Mouse (Mus musculus) embryonic facial prominence, embryonic 10.5 days (tissue): Measurements from ENCODE around the gene Meis2. TPM values are rescaled to one million over a fixed set of nuclear protein-coding genes. Genes with fewer than 3 reads are reported as not detected.

Experiments used
- DNase-seq: peaks from one replicate; pipeline ENCODE4 v3.0.0-alpha.2; 2017; ENCODE audit warnings: low spot score
- H3K27ac ChIP-seq: fragments of 300-500 bp; sonication (generic); replicated peaks from 2 replicates; pipeline ENCODE4 v1.5.1; 2016; ENCODE audit warnings: mild to moderate bottlenecking
- H3K27me3 ChIP-seq: fragments of 300-500 bp; sonication (generic); replicated peaks from 2 replicates; pipeline ENCODE4 v1.6.1; 2016; ENCODE audit warnings: low read depth, mild to moderate bottlenecking; ENCODE audit not compliant: poor library complexity, severe bottlenecking
- H3K36me3 ChIP-seq: fragments of 300-500 bp; sonication (generic); replicated peaks from 2 replicates; pipeline ENCODE4 v1.6.1; 2016; ENCODE audit warnings: mild to moderate bottlenecking, moderate library complexity
- H3K4me1 ChIP-seq: fragments of 300-500 bp; sonication (generic); 2 replicates; pipeline ENCODE4 v1.6.1; 2016
- H3K4me3 ChIP-seq: fragments of 300-500 bp; sonication (generic); 2 replicates; pipeline ENCODE4 v1.5.1; 2016; ENCODE audit warnings: mild to moderate bottlenecking, moderate library complexity
- H3K9me3 ChIP-seq: fragments of 300-500 bp; sonication (generic); 2 replicates; pipeline ENCODE4 v1.6.1; 2016; ENCODE audit warnings: mild to moderate bottlenecking
- WGBS: fragments of 180-500 bp; shearing (Covaris S2); methylation state at CpG from one replicate; pipeline ENCODE4 v1.1.7; 2016; 5-methylcytosine and 5-hydroxymethylcytosine counted together
- polyA plus RNA-seq: library from polyadenylated mRNA; unstranded; fragments of >200 nt; fragmentation: Nextera tagmentation; extraction: Ambion mirVana; gene quantifications from 2 replicates; pipeline ENCODE4 v1.2.1, GENCODE M21; 2016

Gene Meis2
- polyA plus RNA-seq, 1 experiment from 2014 or later, result 67.0 TPM

DNA sequence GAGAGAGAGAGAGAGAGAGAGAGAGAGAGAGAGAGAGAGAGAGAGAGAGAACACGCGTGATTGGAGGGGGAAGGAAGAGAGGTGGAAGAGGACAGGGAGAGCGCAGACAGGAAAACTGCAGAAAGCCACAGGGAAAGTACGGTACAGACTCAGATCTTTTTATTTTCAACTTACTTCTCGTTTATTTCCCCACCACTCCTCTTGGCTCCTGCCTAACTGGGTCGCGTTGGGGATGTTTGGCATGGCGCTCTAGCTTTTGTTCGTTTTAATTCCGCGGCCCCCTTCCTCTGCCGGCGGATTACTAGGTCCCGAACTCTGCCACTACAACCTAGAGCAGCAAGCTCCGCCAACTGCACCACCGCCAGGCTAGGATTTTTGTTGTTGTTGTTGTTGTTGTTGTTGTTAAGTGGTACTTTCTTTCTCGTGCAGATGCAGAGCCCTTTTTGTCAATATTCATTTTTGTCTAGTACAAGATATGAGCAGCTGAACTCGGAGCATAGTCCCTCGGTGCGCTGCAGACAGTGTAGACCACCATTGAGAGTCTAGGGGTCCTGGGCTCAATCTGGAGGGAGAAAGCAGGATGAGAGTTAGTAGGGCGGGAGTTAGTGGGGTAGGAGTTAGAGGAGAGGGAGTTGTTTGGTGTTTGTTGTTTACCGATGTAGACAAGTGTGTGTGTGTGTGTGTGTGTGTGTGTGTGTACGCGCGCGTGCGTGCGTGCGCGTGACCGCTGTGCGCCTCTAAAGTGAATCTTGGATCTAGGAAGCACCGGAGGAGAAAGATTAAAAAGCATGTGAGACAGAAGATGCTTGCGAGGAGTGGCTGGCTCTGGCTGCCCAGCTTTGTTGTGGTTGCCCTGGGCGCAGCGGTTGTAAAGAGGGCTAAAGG is 660 bp upstream of the Meis2 start:
- Histone ChIP-seq H3K9me3 (no peaks in the 10 kb centered on the region), H3K4me1 (peaks cover 34% of the 10 kb centered on the region), H3K27ac (peak overlapping the region; percentile 95), H3K4me3 (peak overlapping the region; percentile 89), H3K27me3 (peaks cover 41% of the 10 kb centered on the region; the same call in 1 of the 2 replicates), H3K36me3 (peaks cover under 1% of the 10 kb centered on the region; the same call in 1 of the 2 replicates)
- under 1% methylated on average over 36 of the region's 36 CpGs for WGBS
- DNase-seq, result peak; percentile 73

- DNase-seq, result peak; percentile 55
- under 1% methylated on average over 10 of the region's 10 CpGs for WGBS
- H3K4me1 ChIP-seq, result peaks cover 44% of the 10 kb centered on the region
These were observed 582 bp downstream of the Meis2 start for GRCm38 (mm10) chr2:116065057-116065456.

DNA sequence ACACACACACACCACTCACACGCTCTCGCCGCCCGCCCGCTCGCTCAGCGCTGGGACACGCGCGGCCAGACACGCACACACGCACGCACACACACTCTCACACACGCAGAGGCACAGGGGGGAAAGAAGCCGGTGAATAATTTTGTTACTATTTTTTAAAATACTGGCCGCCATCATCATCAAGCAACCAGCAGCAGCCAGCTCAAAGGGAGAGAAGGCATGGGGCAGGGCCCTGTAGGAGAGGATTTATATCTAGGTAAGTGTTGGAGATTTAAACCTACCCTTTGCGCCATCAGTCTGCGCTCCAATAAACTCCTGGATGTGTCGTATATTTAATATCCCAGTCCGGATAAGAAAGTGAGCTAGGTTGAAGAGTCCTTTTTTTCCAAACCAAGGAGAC is 1.1 kb downstream of the Meis2 start:
- peak overlapping the region; percentile 95 for H3K27ac ChIP-seq
- peaks cover 44% of the 10 kb centered on the region for H3K4me1 ChIP-seq
- DNase-seq, result peak; percentile 59
- H3K27me3 ChIP-seq, result peaks cover 31% of the 10 kb centered on the region
- peak overlapping the region; percentile 89 for H3K4me3 ChIP-seq
- WGBS, result under 1% methylated on average over 20 of the region's 20 CpGs
- no peaks in the 10 kb centered on the region for H3K9me3 ChIP-seq
- H3K36me3 ChIP-seq, result peaks cover 17% of the 10 kb centered on the region

More at GRCm38 (mm10) chr2:116065057-116065456, 582 bp downstream of the Meis2 start:
- Histone ChIP-seq H3K9me3 (no peaks in the 10 kb centered on the region), H3K27ac (peak overlapping the region; percentile 95), H3K4me3 (peak overlapping the region; percentile 89), H3K36me3 (peaks cover 13% of the 10 kb centered on the region; the same call in 1 of the 2 replicates), H3K27me3 (peaks cover 31% of the 10 kb centered on the region; the same call in 1 of the 2 replicates)

GRCm38 (mm10) chr2:116063819-116064293 is 1.8 kb downstream of the Meis2 start:
- peak; percentile 64 for DNase-seq
- peak overlapping the region; percentile 95 for H3K27ac ChIP-seq
- H3K9me3 ChIP-seq, result no peaks in the 10 kb centered on the region
- H3K27me3 ChIP-seq, result peaks cover 31% of the 10 kb centered on the region
- 0% methylated on average over 37 of the region's 37 CpGs for WGBS
- H3K4me3 ChIP-seq, result peak overlapping the region; percentile 89
- H3K36me3 ChIP-seq, result peaks cover 23% of the 10 kb centered on the region
- peaks cover 47% of the 10 kb centered on the region for H3K4me1 ChIP-seq

DNA sequence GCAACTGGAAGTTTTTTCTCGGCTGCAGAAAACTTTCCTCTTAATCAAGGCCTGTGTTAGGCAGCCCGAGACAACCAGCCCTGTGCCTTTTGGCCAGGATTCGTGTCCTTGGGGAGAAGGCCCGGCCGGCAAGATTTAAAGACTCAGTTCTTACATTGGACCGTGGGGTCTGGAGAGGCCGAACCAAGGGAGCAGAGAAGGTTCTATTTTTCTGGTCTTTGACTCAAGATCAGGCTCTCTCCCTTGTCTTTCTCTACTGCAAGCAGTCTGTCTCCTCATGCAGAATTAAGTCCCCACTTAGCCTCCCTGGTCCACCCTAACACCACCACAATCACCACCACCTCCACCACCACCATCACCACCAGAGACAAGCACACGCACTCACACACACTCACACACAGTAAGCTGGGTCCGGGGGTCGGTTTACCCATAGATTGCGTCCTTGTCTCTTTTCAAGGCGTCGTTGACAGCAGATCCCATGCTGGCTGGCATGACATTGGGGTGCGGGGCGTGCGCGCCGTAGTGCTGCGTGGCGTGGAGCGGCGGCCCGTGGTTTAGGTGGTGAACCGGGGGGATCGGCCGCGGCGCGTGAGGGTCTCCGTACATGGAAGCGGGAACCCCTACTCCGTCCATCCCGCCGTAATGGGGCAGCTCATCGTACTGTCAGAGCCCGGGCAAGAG is 2.7 kb downstream of the Meis2 start:
- Histone ChIP-seq H3K4me3 (peak overlapping the region; percentile 89), H3K36me3 (peaks cover 33% of the 10 kb centered on the region), H3K27ac (peak overlapping the region; percentile 95), H3K27me3 (peaks cover 34% of the 10 kb centered on the region), H3K4me1 (peaks cover 53% of the 10 kb centered on the region), H3K9me3 (no peaks in the 10 kb centered on the region)
- DNase-seq, result peak; percentile 56
- WGBS, result under 1% methylated on average over 36 of the region's 36 CpGs

DNA sequence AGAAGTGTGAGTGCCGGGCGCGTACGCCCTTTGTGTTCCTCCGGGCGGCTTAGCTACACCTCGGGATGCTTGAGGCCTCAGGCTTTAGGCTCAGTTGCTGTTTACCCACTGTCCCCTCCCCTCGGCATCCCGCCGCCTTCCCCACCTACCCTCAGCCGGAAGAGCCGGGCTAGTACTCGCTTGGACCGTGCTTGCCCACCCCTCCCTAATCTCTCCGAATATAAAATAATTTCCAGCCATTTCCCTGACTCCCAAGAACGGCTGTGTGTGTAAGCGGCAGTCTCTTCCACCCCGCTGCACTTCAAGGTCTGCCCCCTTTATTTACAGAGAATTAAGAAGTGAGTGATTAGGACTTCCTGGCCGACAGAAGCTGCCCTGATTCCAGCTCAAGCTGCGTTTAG is 3.4 kb downstream of the Meis2 start:
- under 1% methylated on average over 20 of the region's 20 CpGs for WGBS

GRCm38 (mm10) chr2:116061401-116062021 is 4.1 kb downstream of the Meis2 start:
- H3K36me3 ChIP-seq, result peaks cover 44% of the 10 kb centered on the region
- H3K4me1 ChIP-seq, result peaks cover 57% of the 10 kb centered on the region
- peak; percentile 64 for DNase-seq
- H3K4me3 ChIP-seq, result peak overlapping the region; percentile 89
- H3K27me3 ChIP-seq, result peaks cover 36% of the 10 kb centered on the region
- WGBS, result under 1% methylated on average over 30 of the region's 30 CpGs
- H3K27ac ChIP-seq, result peak overlapping the region; percentile 95
- no peaks in the 10 kb centered on the region for H3K9me3 ChIP-seq

More for the DNA sequence above, 3.4 kb downstream of the Meis2 start:
- Histone ChIP-seq H3K4me1 (peaks cover 54% of the 10 kb centered on the region), H3K27ac (peak overlapping the region; percentile 95), H3K4me3 (peak overlapping the region; percentile 89), H3K36me3 (peaks cover 39% of the 10 kb centered on the region), H3K27me3 (peaks cover 34% of the 10 kb centered on the region), H3K9me3 (no peaks in the 10 kb centered on the region)
- peak; percentile 72 for DNase-seq

DNA sequence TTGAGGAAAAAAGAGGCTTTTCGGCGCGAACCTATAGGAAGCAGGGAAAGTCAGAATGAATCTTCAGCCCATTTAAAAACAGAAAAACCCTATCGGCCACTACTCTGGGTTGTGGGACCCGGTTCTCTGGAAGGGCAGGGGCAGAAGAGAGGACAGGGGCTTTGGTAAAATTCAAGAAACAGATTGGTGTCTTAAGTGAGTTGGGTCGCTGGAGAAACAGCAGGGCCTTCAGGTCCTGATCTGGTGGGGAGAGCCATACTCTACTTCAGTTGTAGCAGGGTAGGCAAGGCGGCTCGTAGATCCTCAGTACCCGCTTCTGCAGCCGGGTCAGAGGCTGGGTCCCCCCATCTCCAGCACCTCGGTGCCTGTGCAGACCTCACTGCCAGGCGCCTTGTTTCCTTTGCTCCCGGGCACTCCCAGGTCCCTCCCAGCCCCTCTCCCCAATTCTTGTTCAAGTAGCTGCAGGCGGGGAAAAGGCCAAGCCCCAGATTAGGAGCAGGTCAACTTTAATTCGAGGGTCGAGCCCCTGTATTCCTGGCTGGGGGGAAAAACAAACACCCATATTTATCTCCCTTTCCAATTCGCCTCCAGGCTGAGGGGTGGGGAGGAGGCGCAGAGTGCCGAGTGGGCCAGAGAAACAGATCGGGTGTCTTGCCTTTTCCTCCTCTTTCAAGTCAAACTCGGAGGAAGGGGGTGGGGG is 4.8 kb downstream of the Meis2 start:
- WGBS, result under 1% methylated on average over 21 of the region's 21 CpGs
- peaks cover 64% of the 10 kb centered on the region for H3K4me1 ChIP-seq
- H3K27me3 ChIP-seq, result peaks cover 36% of the 10 kb centered on the region
- peak overlapping the region; percentile 95 for H3K27ac ChIP-seq
- peaks cover 49% of the 10 kb centered on the region for H3K36me3 ChIP-seq
- no peaks in the 10 kb centered on the region for H3K9me3 ChIP-seq
- H3K4me3 ChIP-seq, result peak overlapping the region; percentile 89
- peak; percentile 79 for DNase-seq

DNA sequence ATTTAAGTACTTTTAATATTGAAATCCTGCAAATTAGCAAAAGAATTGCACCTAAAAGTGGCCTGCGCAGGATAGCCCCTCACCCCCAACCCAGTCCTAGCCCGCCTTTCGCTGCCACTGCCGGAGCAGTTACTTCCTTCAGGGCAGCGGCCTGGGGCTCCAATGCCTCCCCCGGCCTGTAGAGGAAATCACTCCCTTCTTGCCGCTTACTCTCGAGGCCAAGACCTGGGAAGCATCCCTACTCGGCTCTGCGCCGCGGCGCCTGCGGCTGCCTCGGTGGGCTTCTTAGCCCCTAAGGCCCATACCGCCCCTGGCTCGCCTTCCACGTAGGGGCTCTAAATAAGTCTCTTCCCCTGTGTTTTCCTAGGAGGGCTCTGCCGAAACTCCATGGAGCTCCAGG is 5.4 kb downstream of the Meis2 start:
- Histone ChIP-seq H3K4me1 (peaks cover 66% of the 10 kb centered on the region), H3K4me3 (peak overlapping the region; percentile 89), H3K27me3 (peaks cover 36% of the 10 kb centered on the region), H3K36me3 (peaks cover 53% of the 10 kb centered on the region), H3K27ac (peak overlapping the region; percentile 95), H3K9me3 (no peaks in the 10 kb centered on the region)
- under 1% methylated on average over 19 of the region's 19 CpGs for WGBS
- peak; percentile 70 for DNase-seq

DNA sequence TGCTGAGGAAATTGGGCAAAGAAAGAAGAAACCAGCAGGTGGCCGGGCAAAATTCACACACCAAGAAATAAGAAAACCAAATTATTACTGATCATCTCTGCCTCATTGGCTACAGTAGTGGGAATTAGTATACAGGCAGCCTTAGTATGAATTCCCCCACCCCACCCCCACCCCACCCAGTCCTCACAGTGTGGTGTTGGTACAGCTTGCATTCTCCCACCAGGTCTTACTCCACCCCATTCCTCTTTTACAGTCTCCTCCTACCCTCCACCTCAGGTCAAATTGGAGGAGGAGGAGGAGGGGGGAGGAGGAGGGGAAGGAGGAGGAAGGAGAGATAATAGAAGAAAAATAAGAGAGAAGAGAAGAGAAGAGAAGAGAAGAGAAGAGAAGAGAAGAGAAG is 6.0 kb downstream of the Meis2 start:
- Histone ChIP-seq H3K4me1 (peaks cover 66% of the 10 kb centered on the region), H3K27me3 (peaks cover 36% of the 10 kb centered on the region), H3K36me3 (peaks cover 53% of the 10 kb centered on the region), H3K9me3 (no peaks in the 10 kb centered on the region), H3K4me3 (peak overlapping the region; percentile 89), H3K27ac (peak overlapping the region; percentile 95)
- WGBS, result 65% methylated on average over 1 of the region's 1 CpGs
- DNase-seq, result no peak

- H3K9me3 ChIP-seq, result no peaks in the 10 kb centered on the region
These were observed 6.6 kb downstream of the Meis2 start for GRCm38 (mm10) chr2:116059066-116059465.

More at GRCm38 (mm10) chr2:116059066-116059465, 6.6 kb downstream of the Meis2 start:
- peaks cover 36% of the 10 kb centered on the region for H3K27me3 ChIP-seq
- no peak for DNase-seq
- peak overlapping the region; percentile 89 for H3K4me3 ChIP-seq
- 0 out of 2 replicates have a peak overlapping the region, but pooled peaks have one; percentile 95 for H3K27ac ChIP-seq
- peaks cover 67% of the 10 kb centered on the region for H3K4me1 ChIP-seq
- H3K36me3 ChIP-seq, result peaks cover 53% of the 10 kb centered on the region
- WGBS, result 28% methylated on average over 3 of the region's 3 CpGs
